Mouse (Mus musculus): Measurements from ENCODE around the gene Cd200r4.

The Cd200r4 gene

DNA sequence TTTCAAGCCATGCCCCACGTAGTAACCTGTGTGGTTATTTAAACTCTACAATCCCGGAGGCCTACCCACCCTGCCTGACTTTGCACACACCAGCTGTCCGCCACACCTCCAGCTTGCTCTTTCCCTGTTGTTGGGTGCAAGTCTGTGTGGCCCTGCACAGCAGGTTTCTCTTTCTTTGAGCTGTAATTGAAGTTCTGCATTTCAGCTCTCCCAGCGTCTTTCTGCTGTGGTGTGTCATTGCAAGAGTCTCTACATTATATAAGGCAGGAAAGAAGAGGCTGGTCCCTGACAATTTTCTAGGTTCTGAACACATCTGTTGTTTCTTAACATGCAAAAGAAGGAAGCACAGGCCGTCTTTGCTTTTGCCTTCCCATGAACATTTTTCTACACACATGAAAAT, 65.1 kb downstream of the Cd200r4 start:
- DNase-seq (ENCODE audit: low read depth, low spot score) = no peak

DNA sequence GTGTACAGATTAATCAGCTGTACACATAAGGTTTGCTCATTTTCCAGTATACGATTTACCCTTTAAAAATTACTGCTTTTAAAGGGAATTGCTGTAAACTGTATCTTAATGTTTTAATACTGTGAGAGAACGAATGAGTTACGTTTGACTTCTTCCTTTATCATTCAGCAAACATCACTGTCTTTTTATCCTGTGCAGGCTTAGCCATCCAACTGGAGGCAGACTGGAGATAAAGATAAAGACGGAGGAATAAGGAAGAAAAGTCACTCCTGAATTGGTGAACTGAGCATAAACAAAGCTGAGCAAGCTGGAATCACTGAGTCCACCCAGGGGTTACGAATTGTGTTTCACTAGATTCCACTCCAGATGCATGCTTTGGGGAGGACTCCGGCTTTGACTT, 66.1 kb downstream of the Cd200r4 start:
- DNase-seq (ENCODE audit: low read depth, low spot score) = no peak
